Mouse (Mus musculus) left cerebral cortex, postnatal 14 days (tissue): ENCODE measurements around the gene Atg7. TPM values are rescaled to one million over a fixed set of nuclear protein-coding genes. Genes with fewer than 3 reads are reported as not detected.
A peak's percentile ranks its signal among the peaks of the same experiment; 100 is the strongest.
"Not testable (repeated sequence)": the region's sequence is repeated elsewhere in the genome, so short reads cannot be mapped to it uniquely, and the experiment has no call there.

ENCODE experiments used
- DNase-seq, 2 experiments: peaks; one replicate each; pipeline ENCODE4 v3.0.0; 2021 to 2022; ENCODE audit warnings: low spot score in 2 of 2, mixed read lengths in 1 of 2
- intact Hi-C: fragments of 180-260 bp; cut with DNase I; formaldehyde crosslinking; loops from one replicate; pipeline ENCODE4 v1.15.1; 2025
- total RNA-seq, 2 experiments: library from RNA; stranded (reverse); gene quantifications; 2 replicates each; pipeline ENCODE4 v1.2.3; 2021

Gene Atg7
- total RNA-seq, 2 experiments from 2014 or later, result 25.5 to 26.2 TPM

DNA sequence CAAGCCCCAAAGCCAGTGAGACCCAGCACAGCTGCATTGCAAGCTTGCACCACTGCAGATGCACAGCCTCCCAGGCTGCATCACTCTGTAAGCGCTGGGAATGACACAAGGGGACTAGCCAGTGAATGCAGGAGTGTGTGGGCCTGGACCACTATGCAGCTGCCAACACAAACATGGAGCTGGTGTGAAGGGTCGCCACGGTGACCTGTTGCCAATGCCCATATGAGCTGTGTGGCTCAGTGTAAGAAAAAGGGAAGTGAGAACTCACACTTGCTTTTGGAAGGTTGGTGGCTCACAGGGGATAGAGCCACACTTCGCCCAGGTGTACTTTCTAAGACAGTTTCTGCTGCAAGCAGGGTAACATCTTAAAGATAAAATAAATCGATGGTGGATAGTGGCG is 243.1 kb downstream of the Atg7 start:
- intact Hi-C loops, result no loop called here
- no peak for DNase-seq

DNA sequence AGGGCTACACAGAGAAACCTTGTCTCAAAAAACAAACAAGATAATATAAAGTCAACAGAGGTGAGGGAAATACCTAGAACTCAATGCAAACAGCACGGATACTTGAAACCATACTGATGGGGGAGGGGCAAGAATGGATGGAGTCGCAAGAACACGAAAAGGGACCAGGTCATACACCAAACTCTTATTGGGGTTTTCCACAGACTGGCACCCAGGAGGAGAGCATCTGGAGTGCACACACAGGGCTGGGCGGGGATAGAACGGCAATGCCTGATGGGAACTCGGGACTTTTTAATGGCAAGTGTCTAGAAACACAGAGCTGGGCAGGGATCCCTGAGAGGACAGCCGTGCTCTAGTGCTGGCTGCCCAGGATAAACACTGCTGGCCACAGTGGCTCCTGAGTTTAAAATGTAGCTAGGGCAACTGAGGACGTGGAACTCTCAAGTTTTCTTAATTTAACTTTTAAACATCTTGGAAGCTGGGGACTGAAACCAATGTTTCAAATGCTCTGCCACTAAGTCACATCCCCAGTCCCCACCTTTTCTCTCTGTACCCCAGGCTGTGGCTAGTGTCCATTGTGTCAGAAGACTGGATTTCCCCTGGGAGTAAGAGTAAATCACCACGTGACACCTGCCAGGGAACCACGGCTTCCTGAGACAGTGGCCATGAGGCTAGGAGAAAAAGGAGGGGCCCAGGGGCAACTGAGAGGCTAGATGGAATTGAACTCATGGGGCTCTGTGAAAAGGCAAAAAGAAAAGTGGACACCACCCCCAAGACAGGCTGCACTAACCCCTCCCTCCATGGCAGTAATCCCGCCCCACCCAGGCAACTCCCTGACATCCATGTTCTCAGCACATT is 243.8 kb downstream of the Atg7 start:
- no peak for DNase-seq
- intact Hi-C loops, result no loop called here

GRCm38 (mm10) chr6:114888922-114889321 is 246.0 kb downstream of the Atg7 start:
- intact Hi-C loops, result no loop called here

DNA sequence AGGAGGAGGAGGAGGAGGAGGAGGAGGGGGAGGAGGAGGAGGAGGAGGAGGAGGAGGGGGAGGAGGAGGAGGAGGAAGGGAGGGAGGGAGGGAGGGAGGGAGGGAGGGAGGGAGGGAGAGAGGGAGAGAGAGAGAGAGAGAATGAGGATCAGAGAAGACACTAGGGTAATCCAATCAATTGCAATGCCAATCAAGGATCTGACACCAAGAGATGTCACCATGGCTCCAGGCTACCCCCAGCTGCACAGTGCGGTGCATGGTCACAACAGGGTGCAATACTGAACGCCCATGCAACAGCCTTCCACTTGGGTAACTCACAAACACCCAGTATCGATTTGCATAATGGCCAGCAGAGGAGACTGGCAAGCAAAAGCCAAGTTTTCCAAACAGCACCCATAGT is 247.1 kb downstream of the Atg7 start:
- intact Hi-C loops, DNase-seq: not testable (repeated sequence)

More at GRCm38 (mm10) chr6:114888922-114889321, 246.0 kb downstream of the Atg7 start:
- DNase-seq, result peak; percentile 72 to 89

- intact Hi-C loops, result no loop called here
- peak; percentile 75 to 79 for DNase-seq
Observed at GRCm38 (mm10) chr6:114890411-114891115, 247.7 kb downstream of the Atg7 start.

GRCm38 (mm10) chr6:114891272-114891671 is 248.4 kb downstream of the Atg7 start:
- no peak for DNase-seq
- intact Hi-C loops, result no loop called here

DNA sequence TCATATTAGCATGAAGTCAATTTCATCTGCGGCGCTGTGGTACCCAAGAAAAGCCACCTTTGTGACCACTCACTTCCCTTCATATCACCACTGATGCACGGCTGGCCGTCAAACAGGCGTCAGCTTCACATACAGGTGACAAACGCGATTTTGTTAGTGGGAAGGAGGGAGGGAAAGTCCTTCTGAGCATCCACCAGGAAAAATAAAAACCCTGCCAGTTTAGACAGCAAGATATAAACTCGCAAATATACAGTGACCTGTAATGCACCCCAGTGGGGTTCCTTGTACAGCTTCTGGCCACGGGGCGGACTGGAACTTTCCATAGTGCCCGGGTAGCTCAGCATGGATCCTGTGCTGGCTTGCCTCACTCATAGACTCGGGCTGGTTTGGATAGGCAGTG is 248.9 kb downstream of the Atg7 start:
- intact Hi-C loops, result no loop called here
- DNase-seq, result no peak

GRCm38 (mm10) chr6:114892363-114892762 is 249.5 kb downstream of the Atg7 start:
- intact Hi-C loops, result no loop called here
- peak; percentile 83 to 93 for DNase-seq

- intact Hi-C loops, result no loop called here
Observed at GRCm38 (mm10) chr6:114893427-114894209, 250.7 kb downstream of the Atg7 start.

GRCm38 (mm10) chr6:114894548-114895106 is 251.7 kb downstream of the Atg7 start:
- DNase-seq, result no peak
- intact Hi-C loops, result no loop called here

More at GRCm38 (mm10) chr6:114893427-114894209, 250.7 kb downstream of the Atg7 start:
- peak; percentile 60 to 75 for DNase-seq

DNA sequence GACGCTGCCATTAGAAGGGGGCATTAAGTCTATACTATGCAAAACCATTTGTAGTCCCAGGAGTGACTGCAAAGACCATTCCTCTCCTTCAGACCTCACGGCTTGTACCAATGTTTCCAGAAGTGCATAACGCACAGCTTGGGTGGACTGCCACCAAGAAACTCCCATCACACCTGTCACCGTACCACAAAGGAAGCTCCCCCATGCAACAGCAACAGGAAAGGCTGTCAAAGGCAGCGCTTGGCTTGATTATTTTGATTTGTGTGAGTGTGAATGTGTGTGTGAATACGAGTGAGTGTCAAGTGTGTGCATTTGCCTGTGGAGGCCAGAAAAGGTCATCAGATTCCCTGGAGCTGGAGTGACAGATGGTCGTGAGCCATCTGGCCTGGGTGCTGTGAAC is 252.3 kb downstream of the Atg7 start:
- DNase-seq, result no peak
- intact Hi-C loops, result no loop called here

DNA sequence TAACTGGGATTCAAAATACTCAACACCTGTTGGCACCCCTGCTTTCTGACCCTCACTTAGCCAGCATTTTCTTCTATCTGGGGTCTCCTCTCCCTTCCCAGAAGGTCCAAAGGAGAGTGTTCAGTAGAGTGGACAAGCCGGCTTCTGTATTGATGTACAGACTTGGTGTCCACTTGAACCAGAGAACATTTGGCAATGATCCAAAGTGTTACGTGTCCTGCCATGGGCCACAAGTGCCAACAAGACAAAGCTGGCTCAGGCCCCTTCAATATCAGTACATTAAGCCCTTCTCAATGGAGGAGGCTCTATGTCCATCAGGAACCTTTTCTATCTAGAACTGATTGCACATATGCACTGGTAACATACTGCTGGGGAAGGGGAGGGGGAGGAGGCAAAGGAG is 253.4 kb downstream of the Atg7 start:
- intact Hi-C loops, result no loop called here
- no peak for DNase-seq

DNA sequence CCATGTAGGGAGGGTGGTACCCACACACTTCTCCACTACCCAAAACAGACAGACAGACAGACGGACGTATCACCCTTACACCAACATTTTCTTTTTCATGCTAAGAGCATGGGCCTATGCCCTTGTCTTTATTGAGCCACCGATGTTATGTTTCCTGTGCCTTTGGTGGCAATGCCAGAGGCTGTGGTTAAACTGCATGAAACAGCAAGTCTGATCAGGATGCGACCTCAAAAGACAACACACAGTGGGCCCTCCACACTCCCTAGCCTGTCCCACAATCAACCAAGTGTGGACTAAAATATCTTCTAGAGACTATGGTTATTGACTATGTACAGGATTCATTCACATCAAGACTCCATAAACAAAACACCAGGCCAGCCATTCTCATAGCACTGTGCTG is 256.1 kb downstream of the Atg7 start:
- intact Hi-C loops, result no loop called here
- no peak for DNase-seq

- no peak for DNase-seq
- intact Hi-C loops, result no loop called here
Observed at GRCm38 (mm10) chr6:114899652-114900051, 256.8 kb downstream of the Atg7 start.

- intact Hi-C loops, result no loop called here
Observed at GRCm38 (mm10) chr6:114900194-114900593, 257.3 kb downstream of the Atg7 start.

GRCm38 (mm10) chr6:114901321-114901824 is 258.5 kb downstream of the Atg7 start:
- intact Hi-C loops, result no loop called here
- no peak for DNase-seq

More at GRCm38 (mm10) chr6:114900194-114900593, 257.3 kb downstream of the Atg7 start:
- DNase-seq, result no peak

GRCm38 (mm10) chr6:114901921-114902320 is 259.0 kb downstream of the Atg7 start:
- intact Hi-C loops, result no loop called here
- DNase-seq, result no peak

GRCm38 (mm10) chr6:114904233-114904632 is 261.3 kb downstream of the Atg7 start:
- intact Hi-C loops, result no loop called here
- DNase-seq, result no peak

DNA sequence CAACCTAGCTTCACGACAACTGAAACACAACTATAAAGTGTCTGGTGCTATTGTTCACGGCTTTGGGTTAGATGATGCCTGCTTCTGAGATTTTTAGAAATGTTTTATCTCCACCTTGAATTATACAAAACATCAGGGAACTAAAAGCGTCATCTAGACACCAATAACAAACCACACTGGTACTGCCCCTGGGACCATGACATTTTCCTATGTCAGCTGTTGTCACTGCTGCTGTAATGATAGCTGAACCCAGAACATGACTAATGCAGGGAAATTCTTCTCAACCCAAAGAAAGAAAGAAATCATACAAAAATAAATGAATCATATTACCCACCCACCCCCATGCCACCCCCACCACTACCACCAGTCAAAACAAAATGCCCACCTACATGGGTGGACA is 261.9 kb downstream of the Atg7 start:
- intact Hi-C loops, result no loop called here
- no peak for DNase-seq
